Mouse (Mus musculus) left cerebral cortex, postnatal 14 days (tissue): ENCODE measurements around the gene F830045P16Rik. TPM values are rescaled to one million over a fixed set of nuclear protein-coding genes. Genes with fewer than 3 reads are reported as not detected.

ENCODE experiments used
- total RNA-seq, 2 experiments: library from RNA; stranded (reverse); gene quantifications; 2 replicates each; pipeline ENCODE4 v1.2.3; 2021

F830045P16Rik gene
- total RNA-seq, 2 experiments from 2014 or later = 0.34 TPM; not detected in 1

Other genes starting within 250 kb of the F830045P16Rik start
- 1 to 10 TPM; 1.3 to 1.4 TPM for gene Ckap2l, start 239.4 kb downstream of the F830045P16Rik start, total RNA-seq
- under 1 TPM; 0.40 to 0.66 TPM for gene Il1a, start 226.6 kb downstream of the F830045P16Rik start, total RNA-seq
- under 1 TPM; 0.26 to 0.36 TPM for gene Il1b, start 165.5 kb downstream of the F830045P16Rik start, total RNA-seq
- 100 to 1,000 TPM; 371 to 377 TPM for gene Sirpa, start 56.2 kb upstream of the F830045P16Rik start, total RNA-seq
- gene Pdyn, start 163.2 kb upstream of the F830045P16Rik start, total RNA-seq = 10 to 100 TPM; 27.2 to 30.6 TPM